Mouse (Mus musculus) colon, adult 2 months (tissue): ENCODE data around the gene Olfr1215. TPM values are rescaled to one million over a fixed set of nuclear protein-coding genes. Genes with fewer than 3 reads are reported as not detected.

ENCODE experiments used
- polyA plus RNA-seq: library from polyadenylated mRNA; depleted of rRNA; stranded (reverse); fragments of >200 nt; gene quantifications from 2 replicates; pipeline ENCODE4 v1.2.3, GENCODE M21; 2012; rRNA removed

The Olfr1215 gene
- not detected in 2 replicates for polyA plus RNA-seq

DNA sequence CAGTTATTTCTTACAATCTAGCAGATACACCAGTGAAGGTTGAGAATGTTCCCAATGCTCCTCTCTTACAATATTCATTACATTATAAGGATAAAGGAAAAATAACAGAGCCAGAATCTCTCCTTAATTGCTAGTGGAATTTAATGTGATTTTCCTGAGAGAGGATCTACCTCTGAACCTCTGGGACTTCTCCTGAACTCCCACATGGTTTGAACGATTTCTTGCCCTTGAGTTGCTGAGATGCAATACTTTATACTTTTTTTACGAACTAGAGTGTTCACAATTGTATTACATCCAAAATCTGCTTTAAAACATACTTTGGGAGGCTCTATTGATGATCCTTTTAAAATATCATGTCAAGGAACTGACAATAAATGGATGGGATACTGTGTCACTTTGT is at the start of gene Olfr1215:
Olfr1215 (minus strand) TSS at position 101 of the 400 bp plus-strand sequence.

GRCm38 (mm10) chr2:89031965-89032364 is 25.2 kb upstream of the Olfr1215 start, which contains the start of gene Olfr1217:
Gene Olfr1217 (minus strand): TSS chr2:89032065.

DNA sequence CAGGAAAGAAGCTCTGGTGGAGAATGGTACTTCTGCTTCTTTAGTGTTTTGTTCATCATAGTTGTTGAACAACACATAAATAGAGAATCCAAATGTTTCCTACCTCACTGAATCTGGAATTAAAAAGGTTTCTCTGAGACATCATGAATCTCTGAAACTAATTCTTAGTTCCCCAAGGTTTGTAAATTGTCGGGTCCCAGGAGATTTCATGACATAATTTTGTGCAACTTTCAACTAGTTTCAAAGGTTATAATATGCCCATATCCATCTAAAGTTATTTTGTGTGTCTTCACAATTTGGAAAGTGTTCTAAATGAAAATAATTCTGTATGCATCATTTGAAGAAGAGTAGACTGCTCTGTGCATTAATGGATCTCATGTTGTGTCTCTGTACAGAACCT is 11.5 kb upstream of the Olfr1215 start, which contains the start of gene Olfr1216:
Olfr1216 (minus strand) TSS at position 101 of the 400 bp plus-strand sequence.

DNA sequence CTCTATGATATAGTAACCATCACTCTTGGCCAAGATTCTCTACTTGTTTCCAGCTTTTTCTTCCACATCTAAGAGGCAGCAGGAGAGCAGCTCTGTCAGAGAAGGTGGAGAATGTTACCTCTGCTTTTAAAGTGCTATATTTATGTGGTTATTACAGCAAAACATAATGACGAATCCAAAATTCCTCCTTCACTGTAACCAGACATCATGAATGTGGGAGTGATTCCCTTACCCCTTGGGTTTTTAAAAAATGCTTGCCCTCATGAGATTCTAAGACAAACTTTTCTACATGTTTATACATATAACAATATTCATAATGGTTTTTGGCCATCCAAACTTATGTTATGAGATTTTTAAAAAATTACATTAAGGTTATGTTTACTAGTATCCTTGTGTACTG is 14.2 kb downstream of the Olfr1215 start, which contains the start of gene Olfr1214:
Olfr1214 (minus strand) TSS at position 101 of the 400 bp plus-strand sequence.

DNA sequence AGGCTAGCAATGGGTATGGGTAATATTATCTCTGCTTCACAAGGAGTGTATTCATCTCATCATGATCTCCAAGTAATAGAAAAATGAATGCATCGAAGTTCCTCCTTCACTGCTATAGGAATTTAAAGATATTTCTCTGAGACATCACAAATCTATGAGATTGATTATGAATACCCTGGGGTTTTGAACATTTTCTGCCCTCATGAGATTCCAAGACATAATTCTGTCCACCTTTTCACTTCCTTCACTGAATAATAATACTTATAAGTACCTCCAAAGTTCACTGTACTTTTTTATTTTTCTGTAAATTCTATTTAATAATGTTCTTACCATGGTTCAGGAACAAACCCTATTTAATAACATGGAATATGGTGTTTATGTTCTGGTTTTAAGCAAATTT is 26.6 kb downstream of the Olfr1215 start, which contains the start of gene Gm13762:
Gm13762 (minus strand) TSS at position 101 of the 400 bp plus-strand sequence.

GRCm38 (mm10) chr2:88953669-88954068 is 53.1 kb downstream of the Olfr1215 start, which contains the start of gene Olfr1212:
Gene Olfr1212 (plus strand): TSS chr2:88953969.

Other genes with a start within 250 kb of the Olfr1215 start
- gene Olfr1199, start 246.5 kb downstream of the Olfr1215 start, polyA plus RNA-seq = not detected in 2 replicates
- gene Olfr1200, start 236.5 kb downstream of the Olfr1215 start, polyA plus RNA-seq = not detected in 2 replicates
- not detected in 2 replicates for gene Olfr1201, start 213.9 kb downstream of the Olfr1215 start, polyA plus RNA-seq
- not detected in 2 replicates for gene Olfr1202, start 192.5 kb downstream of the Olfr1215 start, polyA plus RNA-seq
- gene Olfr1205, start 177.2 kb downstream of the Olfr1215 start, polyA plus RNA-seq = not detected in 2 replicates
- gene Olfr1204, start 157.7 kb downstream of the Olfr1215 start, polyA plus RNA-seq = not detected in 2 replicates
- not detected in 2 replicates for gene Olfr1206, start 143.7 kb downstream of the Olfr1215 start, polyA plus RNA-seq
- gene Olfr1208, start 104.7 kb downstream of the Olfr1215 start, polyA plus RNA-seq = not detected in 2 replicates
- gene Olfr1209, start 91.8 kb downstream of the Olfr1215 start, polyA plus RNA-seq = not detected in 2 replicates
- gene Olfr1211, start 68.9 kb downstream of the Olfr1215 start, polyA plus RNA-seq = not detected in 2 replicates
- not detected in 2 replicates for gene Olfr1212, start 53.0 kb downstream of the Olfr1215 start, polyA plus RNA-seq
- not detected in 2 replicates for gene Gm13762, start 26.7 kb downstream of the Olfr1215 start, polyA plus RNA-seq
- gene Olfr1214, start 14.3 kb downstream of the Olfr1215 start, polyA plus RNA-seq = not detected in 2 replicates
- not detected in 2 replicates for gene Olfr1216, start 11.4 kb upstream of the Olfr1215 start, polyA plus RNA-seq
- not detected in 2 replicates for gene Olfr1217, start 25.1 kb upstream of the Olfr1215 start, polyA plus RNA-seq
- not detected in 2 replicates for gene Olfr1218, start 54.2 kb upstream of the Olfr1215 start, polyA plus RNA-seq
- gene Olfr1219, start 76.5 kb upstream of the Olfr1215 start, polyA plus RNA-seq = not detected in 2 replicates
- not detected in 2 replicates for gene Olfr1220, start 99.9 kb upstream of the Olfr1215 start, polyA plus RNA-seq
- not detected in 2 replicates for gene Olfr1221, start 110.3 kb upstream of the Olfr1215 start, polyA plus RNA-seq
- gene Olfr1222, start 126.1 kb upstream of the Olfr1215 start, polyA plus RNA-seq = not detected in 2 replicates
- gene Olfr1223, start 144.6 kb upstream of the Olfr1215 start, polyA plus RNA-seq = not detected in 2 replicates
- not detected in 2 replicates for gene Olfr1224-ps1, start 157.1 kb upstream of the Olfr1215 start, polyA plus RNA-seq
- gene Olfr1225, start 167.7 kb upstream of the Olfr1215 start, polyA plus RNA-seq = not detected in 2 replicates
- not detected in 2 replicates for gene Olfr1226, start 193.1 kb upstream of the Olfr1215 start, polyA plus RNA-seq
- not detected in 2 replicates for gene Olfr1228, start 247.1 kb upstream of the Olfr1215 start, polyA plus RNA-seq